32 mouse cellular contexts compared by ENCODE assay signal in the genomic region with DNA sequence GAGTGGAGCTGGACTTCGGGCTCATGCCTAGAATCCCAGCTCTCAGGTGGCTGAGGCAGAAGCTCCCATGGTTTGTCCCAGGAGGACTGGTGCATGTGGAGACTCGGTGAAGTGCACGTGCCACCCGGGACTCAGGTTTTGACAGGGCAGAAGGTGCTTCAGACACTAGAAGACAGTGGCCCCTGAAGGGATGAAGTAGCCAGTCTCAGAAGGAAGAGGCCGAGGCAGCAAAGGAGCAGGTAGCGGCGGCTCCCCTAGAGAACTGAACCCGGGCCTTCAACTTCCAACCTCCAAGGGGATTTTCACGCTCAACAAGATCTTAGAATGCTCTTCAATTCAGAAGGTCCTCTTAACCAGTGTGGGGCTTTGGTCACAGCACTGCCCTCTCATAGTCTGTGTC.
"Had no signal": no experiment of that assay in that cellular context is flagged by ENCODE, and none has a peak within 500 bp of the region (broad histone marks: within the 10 kb centered on the region; RNA-seq: fewer than 3 reads in every experiment).

No protein-coding gene starts in this region.

- DNase-seq: left cerebral cortex, postnatal 4 days; liver; liver, embryonic 13.5 days; lung, adult 18-20 months; lung, adult 2 months; lung, embryonic 14.5 days; lung, postnatal 10 days; lung, postnatal 14 days; lung, postnatal 36 days; lung, postnatal 4 days; midbrain, embryonic 14.5 days had no signal

- ATAC-seq: liver, embryonic 12.5 days; lung, postnatal 0 days; midbrain, embryonic 13.5 days; midbrain, embryonic 15.5 days; midbrain, embryonic 16.5 days had no signal

- H3K9me3 ChIP-seq: limb, embryonic 10.5 days; limb, embryonic 12.5 days; limb, embryonic 13.5 days; limb, embryonic 15.5 days; liver, embryonic 12.5 days; liver, embryonic 13.5 days; liver, embryonic 15.5 days; lung, embryonic 15.5 days; megakaryocyte, embryonic 14.5 days; midbrain, embryonic 10.5 days; midbrain, embryonic 12.5 days; midbrain, embryonic 13.5 days; midbrain, embryonic 15.5 days; neural tube, embryonic 12.5 days; neural tube, embryonic 13.5 days had no signal

- H3K27ac ChIP-seq: limb, embryonic 10.5 days; limb, embryonic 12.5 days; limb, embryonic 13.5 days; limb, embryonic 15.5 days; liver, embryonic 12.5 days; liver, embryonic 13.5 days; liver, embryonic 14.5 days; liver, embryonic 15.5 days; lung, embryonic 15.5 days; macrophage; midbrain, embryonic 10.5 days; midbrain, embryonic 12.5 days; midbrain, embryonic 13.5 days; midbrain, embryonic 15.5 days; neural tube, embryonic 12.5 days; neural tube, embryonic 13.5 days had no signal

- H3K4me1 ChIP-seq: limb, embryonic 15.5 days; liver, embryonic 12.5 days; liver, embryonic 13.5 days; liver, embryonic 15.5 days; lung, embryonic 15.5 days; midbrain, embryonic 10.5 days; midbrain, embryonic 12.5 days; midbrain, embryonic 13.5 days; midbrain, embryonic 15.5 days; neural tube, embryonic 12.5 days had no signal

- H3K9ac ChIP-seq: limb, embryonic 12.5 days; limb, embryonic 13.5 days; limb, embryonic 15.5 days; liver, embryonic 12.5 days; liver, embryonic 13.5 days; liver, embryonic 14.5 days; liver, embryonic 15.5 days; lung, embryonic 14.5 days; lung, embryonic 15.5 days; midbrain, embryonic 12.5 days; midbrain, embryonic 13.5 days; midbrain, embryonic 15.5 days; neural tube, embryonic 12.5 days; neural tube, embryonic 13.5 days had no signal

- H3K4me3 ChIP-seq: limb, embryonic 10.5 days; limb, embryonic 12.5 days; limb, embryonic 13.5 days; limb, embryonic 15.5 days; liver, embryonic 12.5 days; liver, embryonic 13.5 days; liver, embryonic 15.5 days; lung, embryonic 15.5 days; megakaryocyte, embryonic 14.5 days; midbrain, embryonic 10.5 days; midbrain, embryonic 12.5 days; midbrain, embryonic 13.5 days; midbrain, embryonic 15.5 days; myocyte; neural tube, embryonic 12.5 days; neural tube, embryonic 13.5 days had no signal

- H3K27me3 ChIP-seq: limb, embryonic 12.5 days; limb, embryonic 13.5 days; limb, embryonic 15.5 days; liver, embryonic 12.5 days; liver, embryonic 13.5 days; liver, embryonic 15.5 days; lung, embryonic 15.5 days; megakaryocyte, embryonic 14.5 days; midbrain, embryonic 12.5 days; midbrain, embryonic 13.5 days; midbrain, embryonic 15.5 days; neural tube, embryonic 12.5 days; neural tube, embryonic 13.5 days had no signal

- H3K4me2 ChIP-seq: limb, embryonic 12.5 days; limb, embryonic 13.5 days; limb, embryonic 15.5 days; liver, embryonic 11.5 days; liver, embryonic 12.5 days; liver, embryonic 13.5 days; liver, embryonic 15.5 days; lung, embryonic 14.5 days; lung, embryonic 15.5 days; midbrain, embryonic 11.5 days; midbrain, embryonic 12.5 days; midbrain, embryonic 13.5 days; midbrain, embryonic 15.5 days; neural tube, embryonic 12.5 days; neural tube, embryonic 13.5 days had no signal
